Mouse (Mus musculus) kidney, postnatal 14 days (tissue): Measurements from ENCODE around the gene Phrf1.
"Not testable (repeated sequence)": the region's sequence is repeated elsewhere in the genome, so short reads cannot be mapped to it uniquely, and the experiment has no call there.

Source experiments
- DNase-seq: peaks from one replicate; pipeline ENCODE4 v3.0.0; 2022; ENCODE audit warnings: mixed read lengths

Phrf1 gene

GRCm38 (mm10) chr7:141213605-141214235 is 14.9 kb upstream of the Phrf1 start, which contains the start of gene Lmntd2:
Gene Lmntd2, minus strand, starts transcription at chr7:141214080.
- DNase-seq = no peak

GRCm38 (mm10) chr7:141214310-141214709 is 14.3 kb upstream of the Phrf1 start:
- no peak for DNase-seq

DNA sequence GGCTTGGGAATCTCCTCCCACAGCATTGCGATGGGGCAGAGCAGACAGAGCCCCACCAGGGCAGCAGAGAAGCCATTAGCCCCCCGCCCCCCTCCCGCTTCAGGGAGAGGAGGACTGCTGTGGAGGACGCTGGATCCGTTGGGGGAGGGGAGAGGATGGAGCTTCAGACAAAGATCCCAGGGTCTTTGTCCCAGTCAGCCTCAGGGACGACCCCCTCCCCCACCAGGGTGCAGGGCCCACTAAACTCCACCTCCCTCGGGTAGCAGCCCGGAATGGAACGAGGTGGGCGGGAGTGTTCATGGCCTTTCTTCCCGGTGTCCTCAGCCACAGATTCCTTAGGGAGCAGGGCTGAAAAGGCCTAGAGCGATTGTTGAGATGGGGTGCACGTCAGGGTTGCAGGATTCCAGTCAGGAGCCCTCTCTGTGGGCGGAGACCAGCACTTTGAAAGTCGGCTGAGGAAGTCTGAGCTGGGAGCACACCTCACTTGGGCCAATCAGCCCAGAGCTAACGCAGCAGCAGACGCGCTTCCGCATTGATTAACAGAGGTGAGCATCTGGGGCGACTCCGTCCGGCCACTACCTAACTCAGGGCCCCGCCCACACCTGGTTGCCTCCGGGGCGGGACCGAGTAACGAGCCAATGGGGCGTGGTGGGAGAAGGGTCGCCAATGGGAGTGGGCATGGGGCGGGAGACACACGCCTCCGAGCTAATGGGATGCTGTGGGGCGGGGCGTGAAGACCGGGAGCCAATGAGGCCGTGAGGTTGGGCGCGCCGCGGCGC is 13.3 kb upstream of the Phrf1 start, which contains the start of gene Rassf7:
Gene Rassf7, plus strand, starts transcription at position 760 of the 779 bp plus-strand sequence.
- DNase-seq = peak; percentile 98

- peak; percentile 93 for DNase-seq
Measured at GRCm38 (mm10) chr7:141215880-141216733, 12.5 kb upstream of the Phrf1 start.

- no peak for DNase-seq
Measured at GRCm38 (mm10) chr7:141216894-141217293, 11.7 kb upstream of the Phrf1 start.

GRCm38 (mm10) chr7:141217343-141218013 is 11.1 kb upstream of the Phrf1 start:
- DNase-seq = no peak

- DNase-seq = no peak
Measured at GRCm38 (mm10) chr7:141218141-141218540, 10.4 kb upstream of the Phrf1 start.

DNA sequence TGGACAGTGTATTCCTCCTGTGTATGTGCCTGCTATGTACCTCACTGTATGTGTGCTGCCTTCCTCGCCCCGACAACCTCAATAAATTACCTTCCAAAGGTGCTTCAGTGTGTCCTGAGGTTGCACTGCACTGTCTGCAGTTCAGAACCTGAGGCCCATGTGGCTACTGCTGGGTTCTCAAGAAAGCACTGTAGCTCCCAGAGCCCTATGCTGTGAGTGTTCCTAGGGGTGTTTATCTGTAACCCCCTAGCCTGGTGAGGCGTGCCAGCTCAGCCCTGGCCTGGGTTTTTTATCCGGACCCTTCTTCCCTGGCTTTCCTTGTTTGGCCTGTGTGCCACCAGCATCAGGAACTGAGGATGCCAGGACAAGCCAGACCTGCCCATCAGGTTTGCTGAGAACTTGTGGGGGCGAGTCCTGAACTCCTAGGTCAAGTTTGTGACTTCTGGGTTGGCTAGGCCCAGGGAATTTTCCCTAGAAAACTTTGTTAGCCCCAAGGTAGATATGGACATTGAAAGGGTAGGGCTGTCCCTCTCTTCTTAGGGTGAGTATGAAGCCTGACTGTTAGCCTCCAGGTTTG is 9.9 kb upstream of the Phrf1 start:
- no peak for DNase-seq

- no peak for DNase-seq
Measured at GRCm38 (mm10) chr7:141219558-141220099, 9.0 kb upstream of the Phrf1 start.

- no peak for DNase-seq
Measured at GRCm38 (mm10) chr7:141220377-141220776, 8.2 kb upstream of the Phrf1 start.

GRCm38 (mm10) chr7:141221249-141222125 is 7.1 kb upstream of the Phrf1 start:
- peak; percentile 98 for DNase-seq

- no peak for DNase-seq
Measured at GRCm38 (mm10) chr7:141222126-141222467, 6.5 kb upstream of the Phrf1 start.

DNA sequence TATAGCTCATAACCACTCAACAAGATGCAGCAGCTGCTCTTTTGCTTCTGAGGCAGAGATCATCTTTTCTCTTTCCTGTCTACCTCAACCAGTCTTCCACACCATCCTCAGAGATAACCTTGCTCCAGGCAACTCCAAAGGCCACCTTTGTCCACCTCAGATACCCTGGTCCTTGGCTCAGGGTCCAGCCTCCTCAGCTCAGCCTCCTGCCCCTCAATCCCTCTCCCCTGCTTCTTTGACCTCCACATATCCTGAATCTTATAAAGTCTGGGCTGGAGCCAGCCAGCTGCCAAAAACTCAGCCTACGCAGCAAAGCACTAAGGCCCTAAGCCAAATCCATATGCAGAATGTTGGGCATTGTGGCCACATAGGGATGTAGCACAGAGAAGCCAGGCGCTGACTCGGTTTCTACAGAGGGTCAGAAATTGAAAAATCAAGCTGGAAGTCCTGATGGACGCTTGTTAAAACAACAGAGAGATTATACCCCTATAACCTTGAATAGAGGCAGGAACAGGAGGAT is 5.8 kb upstream of the Phrf1 start:
- no peak for DNase-seq

- no peak for DNase-seq
Measured at GRCm38 (mm10) chr7:141226535-141226934, 2.0 kb upstream of the Phrf1 start.

GRCm38 (mm10) chr7:141227796-141228195 is 788 bp upstream of the Phrf1 start:
- DNase-seq = no peak

DNA sequence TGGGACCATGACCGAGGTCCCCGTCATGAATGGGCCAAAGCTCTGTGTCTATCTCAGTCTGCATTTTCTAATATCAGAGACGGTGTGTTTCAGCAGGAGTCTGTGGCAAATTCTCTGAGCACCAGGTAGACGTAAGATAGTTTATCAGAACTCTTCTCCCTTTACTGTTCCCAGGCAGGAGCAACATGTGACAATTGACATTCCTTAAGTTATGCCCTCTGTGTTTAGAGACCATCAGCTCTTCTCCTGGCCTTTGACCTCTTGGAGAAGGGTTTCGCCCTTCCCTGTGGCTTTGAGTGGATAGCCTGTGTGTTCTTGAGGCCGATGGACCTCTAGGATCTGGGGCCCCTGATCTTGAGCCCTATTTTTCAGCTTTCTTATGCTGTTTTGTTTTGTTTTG is 1.1 kb downstream of the Phrf1 start:
- no peak for DNase-seq

- no peak for DNase-seq
Measured at GRCm38 (mm10) chr7:141230570-141230969, 2.0 kb downstream of the Phrf1 start.

DNA sequence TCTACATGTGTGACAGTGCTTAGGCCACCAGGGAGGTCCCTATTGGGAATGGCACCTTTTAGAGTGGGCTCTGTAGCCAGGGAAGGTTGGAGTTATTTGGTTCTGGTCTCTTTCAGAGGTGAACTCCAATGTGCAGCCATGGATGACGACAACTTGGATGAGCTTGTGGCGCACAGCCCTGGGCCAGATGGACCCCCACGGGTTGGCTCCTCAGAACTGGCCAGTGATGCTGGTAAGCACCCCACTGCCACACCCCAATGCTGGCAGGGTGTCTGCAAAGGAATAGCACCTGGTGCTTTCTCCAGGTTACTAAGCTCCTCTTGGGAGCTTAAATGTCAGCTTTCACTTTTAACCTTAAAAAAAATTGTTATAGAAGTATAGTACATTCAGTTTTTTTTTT is 2.5 kb downstream of the Phrf1 start:
- DNase-seq = no peak

GRCm38 (mm10) chr7:141231551-141231950 is 3.0 kb downstream of the Phrf1 start:
- no peak for DNase-seq

- not testable (repeated sequence) for DNase-seq
Measured at GRCm38 (mm10) chr7:141250486-141250885, 21.9 kb downstream of the Phrf1 start.

DNA sequence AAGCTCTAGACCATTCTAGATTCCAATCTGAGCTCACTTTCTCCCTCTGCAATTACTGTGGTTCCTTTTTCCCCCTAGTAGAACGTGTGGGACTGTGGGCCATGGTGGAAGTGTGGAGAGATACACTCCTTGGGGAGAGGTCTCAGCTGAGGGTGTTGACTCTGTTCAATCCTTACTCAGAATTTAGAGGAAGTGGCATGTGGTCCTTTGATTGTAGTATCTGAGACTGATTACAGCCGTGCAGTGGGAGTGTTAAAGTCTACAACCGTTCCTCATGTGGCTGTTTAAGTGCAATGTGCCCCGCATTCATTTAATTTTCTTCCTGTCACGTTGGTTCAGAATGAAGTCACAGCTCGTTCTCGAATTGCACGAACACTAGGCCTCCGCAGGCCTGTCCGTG is 27.6 kb downstream of the Phrf1 start:
- DNase-seq = no peak
